Mouse (Mus musculus): ENCODE results near the gene Cep164. TPM values are rescaled to one million over a fixed set of nuclear protein-coding genes. Genes with fewer than 3 reads are reported as not detected.
"Not testable (repeated sequence)": the region's sequence is repeated elsewhere in the genome, so short reads cannot be mapped to it uniquely, and the experiment has no call there.

The Cep164 gene
- total RNA-seq, 2 experiments from 2014 or later: 22.1 to 22.3 TPM

- no peak for ATAC-seq (replicated peaks; ENCODE audit: poor library complexity, severe bottlenecking)
Observed at GRCm38 (mm10) chr9:45792235-45792634, 36.3 kb downstream of the Cep164 start.

GRCm38 (mm10) chr9:45791456-45792142 is 36.9 kb downstream of the Cep164 start:
- no peak for ATAC-seq (replicated peaks; ENCODE audit: poor library complexity, severe bottlenecking)

GRCm38 (mm10) chr9:45788405-45788804 is 40.1 kb downstream of the Cep164 start:
- peak; percentile 75 for ATAC-seq (replicated peaks; ENCODE audit: poor library complexity, severe bottlenecking)

GRCm38 (mm10) chr9:45787547-45787946 is 40.9 kb downstream of the Cep164 start:
- ATAC-seq (replicated peaks; ENCODE audit: poor library complexity, severe bottlenecking): no peak

- ATAC-seq (replicated peaks; ENCODE audit: poor library complexity, severe bottlenecking): no peak
Observed at GRCm38 (mm10) chr9:45787071-45787470, 41.4 kb downstream of the Cep164 start.

GRCm38 (mm10) chr9:45783249-45784069 is 45.0 kb downstream of the Cep164 start:
- ATAC-seq (replicated peaks; ENCODE audit: poor library complexity, severe bottlenecking): no peak

GRCm38 (mm10) chr9:45779201-45779600 is 49.3 kb downstream of the Cep164 start:
- ATAC-seq (replicated peaks; ENCODE audit: poor library complexity, severe bottlenecking): no peak

GRCm38 (mm10) chr9:45776176-45776575 is 52.3 kb downstream of the Cep164 start:
- ATAC-seq (replicated peaks; ENCODE audit: poor library complexity, severe bottlenecking): not testable (repeated sequence)

- ATAC-seq (replicated peaks; ENCODE audit: poor library complexity, severe bottlenecking): peak; percentile 40
Observed at GRCm38 (mm10) chr9:45774088-45774487, 54.4 kb downstream of the Cep164 start.

GRCm38 (mm10) chr9:45769596-45769995 is 58.9 kb downstream of the Cep164 start:
- ATAC-seq (replicated peaks; ENCODE audit: poor library complexity, severe bottlenecking): no peak

- ATAC-seq (replicated peaks; ENCODE audit: poor library complexity, severe bottlenecking): no peak
Observed at GRCm38 (mm10) chr9:45768421-45768820, 60.1 kb downstream of the Cep164 start.

- ATAC-seq (replicated peaks; ENCODE audit: poor library complexity, severe bottlenecking): no peak
Observed at GRCm38 (mm10) chr9:45767155-45767554, 61.3 kb downstream of the Cep164 start.

GRCm38 (mm10) chr9:45766195-45766594 is 62.3 kb downstream of the Cep164 start:
- no peak for ATAC-seq (replicated peaks; ENCODE audit: poor library complexity, severe bottlenecking)

- ATAC-seq (replicated peaks; ENCODE audit: poor library complexity, severe bottlenecking): peak; percentile 50
Observed at GRCm38 (mm10) chr9:45754452-45755091, 73.9 kb downstream of the Cep164 start.

GRCm38 (mm10) chr9:45749917-45750316 is 78.6 kb downstream of the Cep164 start:
- no peak for ATAC-seq (replicated peaks; ENCODE audit: poor library complexity, severe bottlenecking)

- no peak for ATAC-seq (replicated peaks; ENCODE audit: poor library complexity, severe bottlenecking)
Observed at GRCm38 (mm10) chr9:45745451-45745850, 83.0 kb downstream of the Cep164 start.

GRCm38 (mm10) chr9:45740584-45740980 is 87.9 kb downstream of the Cep164 start:
- ATAC-seq (replicated peaks; ENCODE audit: poor library complexity, severe bottlenecking): no peak

- no peak for ATAC-seq (replicated peaks; ENCODE audit: poor library complexity, severe bottlenecking)
Observed at GRCm38 (mm10) chr9:45739702-45740583, 88.5 kb downstream of the Cep164 start.

- no peak for ATAC-seq (replicated peaks; ENCODE audit: poor library complexity, severe bottlenecking)
Observed at GRCm38 (mm10) chr9:45739001-45739701, 89.3 kb downstream of the Cep164 start.

- no peak for ATAC-seq (replicated peaks; ENCODE audit: poor library complexity, severe bottlenecking)
Observed at GRCm38 (mm10) chr9:45733246-45733645, 95.2 kb downstream of the Cep164 start.
